Mouse (Mus musculus): ENCODE results near the gene Fcgr1. TPM values are rescaled to one million over a fixed set of nuclear protein-coding genes. Genes with fewer than 3 reads are reported as not detected.

The Fcgr1 gene
- polyA plus RNA-seq, 1 experiment from 2014 or later = 3.4 TPM

- H3K4me3 ChIP-seq (ENCODE audit: low read depth, low read length) = peak overlapping the region; percentile 63
- no peaks in the 10 kb centered on the region for H3K36me3 ChIP-seq (ENCODE audit: control insufficient read depth, insufficient read depth, low read length)
- no peaks in the 10 kb centered on the region for H3K9me3 ChIP-seq (ENCODE audit: control insufficient read depth, low read length)
- DNase-seq (ENCODE audit: low spot score) = peak; percentile 89
- H3K27ac ChIP-seq (ENCODE audit: low read depth) = peak overlapping the region; percentile 96
- no peaks in the 10 kb centered on the region for H3K27me3 ChIP-seq (replicated peaks; ENCODE audit: control insufficient read depth, insufficient read depth, low read length)
- peak; percentile 9; the same call in 1 of the 2 replicates for ATAC-seq (replicated peaks; ENCODE audit: low FRiP score, low TSS enrichment, low read depth)
- H3K4me1 ChIP-seq (replicated peaks; ENCODE audit: control insufficient read depth, insufficient read depth, low read length) = peaks cover 28% of the 10 kb centered on the region
- WGBS = 6% methylated on average over 27 of the region's 27 CpGs
- H3K4me2 ChIP-seq (ENCODE audit: low read length) = peak overlapping the region; percentile 68
- peak overlapping the region; percentile 85 for H3K9ac ChIP-seq (ENCODE audit: low read length)
These were observed 30.0 kb downstream of the Fcgr1 start for GRCm38 (mm10) chr3:96263558-96264403.

GRCm38 (mm10) chr3:96262979-96263550 lies 30.7 kb downstream of the Fcgr1 start, which contains the start of gene Hist2h4:
Hist2h4 (minus strand) TSS chr3:96263311.
- peak within 1 kb of the TSS; percentile 68 for H3K4me2 ChIP-seq (ENCODE audit: low read length)
- peak; percentile 86 for ATAC-seq (replicated peaks; ENCODE audit: low FRiP score, low TSS enrichment, low read depth)
- peaks cover 28% of the 10 kb centered on the region for H3K4me1 ChIP-seq (replicated peaks; ENCODE audit: control insufficient read depth, insufficient read depth, low read length)
- H3K4me3 ChIP-seq (ENCODE audit: low read depth, low read length) = peak within 1 kb of the TSS; percentile 63
- peak; percentile 99 for DNase-seq (ENCODE audit: low spot score)
- H3K36me3 ChIP-seq (ENCODE audit: control insufficient read depth, insufficient read depth, low read length) = no peaks in the 10 kb centered on the region
- peak within 1 kb of the TSS; percentile 96 for H3K27ac ChIP-seq (ENCODE audit: low read depth)
- no peaks in the 10 kb centered on the region for H3K27me3 ChIP-seq (replicated peaks; ENCODE audit: control insufficient read depth, insufficient read depth, low read length)
- H3K9ac ChIP-seq (ENCODE audit: low read length) = peak within 1 kb of the TSS; percentile 85
- WGBS = 0% methylated on average over 40 of the region's 40 CpGs
- no peaks in the 10 kb centered on the region for H3K9me3 ChIP-seq (ENCODE audit: control insufficient read depth, low read length)

GRCm38 (mm10) chr3:96262216-96262875 lies 31.4 kb downstream of the Fcgr1 start:
- DNase-seq (ENCODE audit: low spot score) = peak; percentile 79
- peak overlapping the region; percentile 63 for H3K4me3 ChIP-seq (ENCODE audit: low read depth, low read length)
- no peaks in the 10 kb centered on the region for H3K27me3 ChIP-seq (replicated peaks; ENCODE audit: control insufficient read depth, insufficient read depth, low read length)
- under 1% methylated on average over 19 of the region's 19 CpGs for WGBS
- H3K9ac ChIP-seq (ENCODE audit: low read length) = peak overlapping the region; percentile 85
- H3K27ac ChIP-seq (ENCODE audit: low read depth) = peak overlapping the region; percentile 96
- H3K36me3 ChIP-seq (ENCODE audit: control insufficient read depth, insufficient read depth, low read length) = no peaks in the 10 kb centered on the region
- peak; percentile 71 for ATAC-seq (replicated peaks; ENCODE audit: low FRiP score, low TSS enrichment, low read depth)
- H3K4me1 ChIP-seq (replicated peaks; ENCODE audit: control insufficient read depth, insufficient read depth, low read length) = peaks cover 23% of the 10 kb centered on the region
- no peaks in the 10 kb centered on the region for H3K9me3 ChIP-seq (ENCODE audit: control insufficient read depth, low read length)
- peak overlapping the region; percentile 68 for H3K4me2 ChIP-seq (ENCODE audit: low read length)

GRCm38 (mm10) chr3:96261623-96262022 lies 32.1 kb downstream of the Fcgr1 start:
- Histone ChIP-seq H3K4me3 (ENCODE audit: low read depth, low read length) (no peak overlapping the region), H3K9ac (ENCODE audit: low read length) (peak overlapping the region; percentile 85), H3K9me3 (ENCODE audit: control insufficient read depth, low read length) (no peaks in the 10 kb centered on the region), H3K27ac (ENCODE audit: low read depth) (peak overlapping the region; percentile 96), H3K36me3 (ENCODE audit: control insufficient read depth, insufficient read depth, low read length) (no peaks in the 10 kb centered on the region), H3K4me2 (ENCODE audit: low read length) (peak overlapping the region; percentile 68), H3K4me1 (replicated peaks; ENCODE audit: control insufficient read depth, insufficient read depth, low read length) (peaks cover 23% of the 10 kb centered on the region), H3K27me3 (replicated peaks; ENCODE audit: control insufficient read depth, insufficient read depth, low read length) (no peaks in the 10 kb centered on the region)
- 70% methylated on average over 3 of the region's 3 CpGs for WGBS
- ATAC-seq (replicated peaks; ENCODE audit: low FRiP score, low TSS enrichment, low read depth) = no peak
- DNase-seq (ENCODE audit: low spot score) = no peak

- no peaks in the 10 kb centered on the region for H3K36me3 ChIP-seq (ENCODE audit: control insufficient read depth, insufficient read depth, low read length)
- no peak overlapping the region for H3K4me3 ChIP-seq (ENCODE audit: low read depth, low read length)
- 89% methylated on average over 5 of the region's 5 CpGs for WGBS
- no peak overlapping the region for H3K9ac ChIP-seq (ENCODE audit: low read length)
- DNase-seq (ENCODE audit: low spot score) = no peak
- peaks cover 27% of the 10 kb centered on the region for H3K4me1 ChIP-seq (replicated peaks; ENCODE audit: control insufficient read depth, insufficient read depth, low read length)
- no peak overlapping the region for H3K4me2 ChIP-seq (ENCODE audit: low read length)
- H3K27me3 ChIP-seq (replicated peaks; ENCODE audit: control insufficient read depth, insufficient read depth, low read length) = no peaks in the 10 kb centered on the region
- H3K27ac ChIP-seq (ENCODE audit: low read depth) = no peak overlapping the region
- no peak for ATAC-seq (replicated peaks; ENCODE audit: low FRiP score, low TSS enrichment, low read depth)
- H3K9me3 ChIP-seq (ENCODE audit: control insufficient read depth, low read length) = no peaks in the 10 kb centered on the region
These were observed 33.5 kb downstream of the Fcgr1 start for GRCm38 (mm10) chr3:96260220-96260619.

- no peak overlapping the region for H3K27ac ChIP-seq (ENCODE audit: low read depth)
- H3K4me2 ChIP-seq (ENCODE audit: low read length) = no peak overlapping the region
- no peak overlapping the region for H3K9ac ChIP-seq (ENCODE audit: low read length)
- H3K4me3 ChIP-seq (ENCODE audit: low read depth, low read length) = no peak overlapping the region
- no peak for ATAC-seq (replicated peaks; ENCODE audit: low FRiP score, low TSS enrichment, low read depth)
- peaks cover 14% of the 10 kb centered on the region for H3K4me1 ChIP-seq (replicated peaks; ENCODE audit: control insufficient read depth, insufficient read depth, low read length)
- WGBS = 70% methylated on average over 3 of the region's 3 CpGs
- H3K9me3 ChIP-seq (ENCODE audit: control insufficient read depth, low read length) = no peaks in the 10 kb centered on the region
- no peak for DNase-seq (ENCODE audit: low spot score)
- no peaks in the 10 kb centered on the region for H3K36me3 ChIP-seq (ENCODE audit: control insufficient read depth, insufficient read depth, low read length)
- no peaks in the 10 kb centered on the region for H3K27me3 ChIP-seq (replicated peaks; ENCODE audit: control insufficient read depth, insufficient read depth, low read length)
These were observed 36.6 kb downstream of the Fcgr1 start for GRCm38 (mm10) chr3:96257190-96257589.

GRCm38 (mm10) chr3:96255926-96256593 lies 37.7 kb downstream of the Fcgr1 start:
- H3K27me3 ChIP-seq (replicated peaks; ENCODE audit: control insufficient read depth, insufficient read depth, low read length) = no peaks in the 10 kb centered on the region
- no peaks in the 10 kb centered on the region for H3K9me3 ChIP-seq (ENCODE audit: control insufficient read depth, low read length)
- WGBS = 59% methylated on average over 5 of the region's 5 CpGs
- no peaks in the 10 kb centered on the region for H3K36me3 ChIP-seq (ENCODE audit: control insufficient read depth, insufficient read depth, low read length)
- H3K4me3 ChIP-seq (ENCODE audit: low read depth, low read length) = no peak overlapping the region
- no peak overlapping the region for H3K9ac ChIP-seq (ENCODE audit: low read length)
- ATAC-seq (replicated peaks; ENCODE audit: low FRiP score, low TSS enrichment, low read depth) = no peak
- 0 out of 2 replicates have a peak overlapping the region, but pooled peaks have one; percentile 6 for H3K27ac ChIP-seq (ENCODE audit: low read depth)
- H3K4me1 ChIP-seq (replicated peaks; ENCODE audit: control insufficient read depth, insufficient read depth, low read length) = 0 out of 2 replicates have a peak, but pooled peaks cover 6% of the 10 kb centered on the region
- H3K4me2 ChIP-seq (ENCODE audit: low read length) = peak overlapping the region; percentile 11; the same call in 1 of the 2 replicates
- DNase-seq (ENCODE audit: low spot score) = no peak

GRCm38 (mm10) chr3:96254683-96255355 lies 39.0 kb downstream of the Fcgr1 start:
- no peak for DNase-seq (ENCODE audit: low spot score)
- Histone ChIP-seq H3K27me3 (replicated peaks; ENCODE audit: control insufficient read depth, insufficient read depth, low read length) (no peaks in the 10 kb centered on the region), H3K27ac (ENCODE audit: low read depth) (no peak overlapping the region), H3K9me3 (ENCODE audit: control insufficient read depth, low read length) (no peaks in the 10 kb centered on the region), H3K36me3 (ENCODE audit: control insufficient read depth, insufficient read depth, low read length) (no peaks in the 10 kb centered on the region), H3K9ac (ENCODE audit: low read length) (no peak overlapping the region), H3K4me2 (ENCODE audit: low read length) (no peak overlapping the region), H3K4me1 (replicated peaks; ENCODE audit: control insufficient read depth, insufficient read depth, low read length) (0 out of 2 replicates have a peak, but pooled peaks cover 6% of the 10 kb centered on the region), H3K4me3 (ENCODE audit: low read depth, low read length) (no peak overlapping the region)
- ATAC-seq (replicated peaks; ENCODE audit: low FRiP score, low TSS enrichment, low read depth) = no peak
- WGBS = 47% methylated on average over 10 of the region's 10 CpGs
